Mouse (Mus musculus): ENCODE results near the gene Olfr654. TPM values are rescaled to one million over a fixed set of nuclear protein-coding genes. Genes with fewer than 3 reads are reported as not detected.

The Olfr654 gene
- polyA plus RNA-seq, 1 experiment from 2014 or later = not detected

GRCm38 (mm10) chr7:104624494-104624893 is 37.7 kb downstream of the Olfr654 start, which contains the start of gene Olfr657:
Gene Olfr657 (plus strand): TSS chr7:104624794.
- H3K4me2 ChIP-seq = no peak within 1 kb of the TSS
- no peaks in the 10 kb centered on the region for H3K4me1 ChIP-seq (replicated peaks)
- ATAC-seq (ENCODE audit: insufficient number of reproducible peaks, insufficient read depth, low FRiP score, low TSS enrichment, low read depth) = no peak

More at GRCm38 (mm10) chr7:104624494-104624893, 37.7 kb downstream of the Olfr654 start, which contains the start of gene Olfr657:
- H3K4me3 ChIP-seq (replicated peaks) = no peak within 1 kb of the TSS
- H3K27me3 ChIP-seq = no peaks in the 10 kb centered on the region
- no peaks in the 10 kb centered on the region for H3K9me3 ChIP-seq
- no peak within 1 kb of the TSS for H3K9ac ChIP-seq (replicated peaks)
- no peak within 1 kb of the TSS for H3K27ac ChIP-seq
- no peaks in the 10 kb centered on the region for H3K36me3 ChIP-seq

Other genes with a start within 250 kb of the Olfr654 start
- 2.4 and 2.5 TPM in 2 replicates for gene Trim12c, start 233.7 kb upstream of the Olfr654 start, polyA plus RNA-seq (2016; fragmentation: Nextera tagmentation; extraction: Ambion mirVana)
- not detected in 2 replicates for gene Trim30b, start 217.1 kb upstream of the Olfr654 start, polyA plus RNA-seq (2016; fragmentation: Nextera tagmentation; extraction: Ambion mirVana)
- not detected in 2 replicates for gene Trim30c, start 186.2 kb upstream of the Olfr654 start, polyA plus RNA-seq (2016; fragmentation: Nextera tagmentation; extraction: Ambion mirVana)
- 0.48 and 0.73 TPM in 2 replicates for gene Trim30a, start 121.8 kb upstream of the Olfr654 start, polyA plus RNA-seq (2016; fragmentation: Nextera tagmentation; extraction: Ambion mirVana)
- gene Trim30d, start 79.2 kb upstream of the Olfr654 start, polyA plus RNA-seq (2016; fragmentation: Nextera tagmentation; extraction: Ambion mirVana) = 0.08 and 0.13 TPM in 2 replicates
- not detected in 2 replicates for gene Olfr651, start 36.9 kb upstream of the Olfr654 start, polyA plus RNA-seq (2016; fragmentation: Nextera tagmentation; extraction: Ambion mirVana)
- not detected in 2 replicates for gene Olfr652, start 26.1 kb upstream of the Olfr654 start, polyA plus RNA-seq (2016; fragmentation: Nextera tagmentation; extraction: Ambion mirVana)
- not detected in 2 replicates for gene Olfr653, start 9.7 kb upstream of the Olfr654 start, polyA plus RNA-seq (2016; fragmentation: Nextera tagmentation; extraction: Ambion mirVana)
- not detected in 2 replicates for gene Olfr655, start 14.8 kb downstream of the Olfr654 start, polyA plus RNA-seq (2016; fragmentation: Nextera tagmentation; extraction: Ambion mirVana)
- not detected in 2 replicates for gene Olfr656, start 26.9 kb downstream of the Olfr654 start, polyA plus RNA-seq (2016; fragmentation: Nextera tagmentation; extraction: Ambion mirVana)
- gene Olfr657, start 37.8 kb downstream of the Olfr654 start, polyA plus RNA-seq (2016; fragmentation: Nextera tagmentation; extraction: Ambion mirVana) = not detected in 2 replicates
- gene Olfr658, start 60.3 kb downstream of the Olfr654 start, polyA plus RNA-seq (2016; fragmentation: Nextera tagmentation; extraction: Ambion mirVana) = 0.06 TPM in 1 of 2 replicates, not detected in the other
- gene Olfr659, start 79.7 kb downstream of the Olfr654 start, polyA plus RNA-seq (2016; fragmentation: Nextera tagmentation; extraction: Ambion mirVana) = not detected in 2 replicates
- not detected in 2 replicates for gene Olfr661, start 99.5 kb downstream of the Olfr654 start, polyA plus RNA-seq (2016; fragmentation: Nextera tagmentation; extraction: Ambion mirVana)
- not detected in 2 replicates for gene Usp17le, start 190.4 kb downstream of the Olfr654 start, polyA plus RNA-seq (2016; fragmentation: Nextera tagmentation; extraction: Ambion mirVana)

Data from limb, embryonic 12.5 days (tissue).